Mouse (Mus musculus): ENCODE measurements around the gene Tmem115.
"Not testable (repeated sequence)": the region's sequence is repeated elsewhere in the genome, so short reads cannot be mapped to it uniquely, and the experiment has no call there.

The Tmem115 gene

GRCm38 (mm10) chr9:107551117-107551889 is 17.6 kb downstream of the Tmem115 start, which contains the start of gene Rassf1:
Gene Rassf1 (plus strand): TSS chr9:107551555.
- DNase-seq: peak; percentile 84 to 89

- no peak for DNase-seq
Measured at GRCm38 (mm10) chr9:107551890-107552355, 18.2 kb downstream of the Tmem115 start.

GRCm38 (mm10) chr9:107552690-107553393 is 19.1 kb downstream of the Tmem115 start:
- DNase-seq: no peak

GRCm38 (mm10) chr9:107553541-107554318 is 20.0 kb downstream of the Tmem115 start:
- DNase-seq: peak in 1 of 2 experiments; percentile 58

- peak; percentile 96 for DNase-seq
Measured at GRCm38 (mm10) chr9:107554319-107554825, 20.6 kb downstream of the Tmem115 start.

- peak; percentile 72 for DNase-seq
Measured at GRCm38 (mm10) chr9:107555031-107555457, 21.3 kb downstream of the Tmem115 start.

- DNase-seq: no peak
Measured at GRCm38 (mm10) chr9:107555701-107556100, 22.0 kb downstream of the Tmem115 start.

GRCm38 (mm10) chr9:107556346-107556745 is 22.6 kb downstream of the Tmem115 start:
- DNase-seq: no peak

GRCm38 (mm10) chr9:107563029-107563581 is 29.4 kb downstream of the Tmem115 start, which contains the start of gene Tusc2:
Gene Tusc2 (plus strand): TSS chr9:107563255.
- peak; percentile 97 to 99 for DNase-seq

- DNase-seq: not testable (repeated sequence)
Measured at GRCm38 (mm10) chr9:107565556-107565955, 31.8 kb downstream of the Tmem115 start.

GRCm38 (mm10) chr9:107566041-107566709 is 32.4 kb downstream of the Tmem115 start:
- peak; percentile 95 to 97 for DNase-seq

GRCm38 (mm10) chr9:107566855-107567254 is 33.1 kb downstream of the Tmem115 start:
- DNase-seq: peak; percentile 63 to 84

- DNase-seq: peak; percentile 92 to 93
Measured at GRCm38 (mm10) chr9:107567702-107568319, 34.1 kb downstream of the Tmem115 start, which contains the start of gene Hyal2. Gene Hyal2 (plus strand): TSS chr9:107567945.

GRCm38 (mm10) chr9:107568331-107569261 is 34.9 kb downstream of the Tmem115 start:
- DNase-seq: peak; percentile 93 to 95

- peak in 1 of 2 experiments; percentile 52 for DNase-seq
Measured at GRCm38 (mm10) chr9:107569270-107569669, 35.5 kb downstream of the Tmem115 start.

GRCm38 (mm10) chr9:107570016-107570415 is 36.3 kb downstream of the Tmem115 start:
- no peak for DNase-seq

- no peak for DNase-seq
Measured at GRCm38 (mm10) chr9:107570845-107571244, 37.1 kb downstream of the Tmem115 start.

- DNase-seq: peak in 1 of 2 experiments; percentile 59
Measured at GRCm38 (mm10) chr9:107571534-107572326, 38.0 kb downstream of the Tmem115 start.

GRCm38 (mm10) chr9:107572327-107572662 is 38.5 kb downstream of the Tmem115 start:
- no peak for DNase-seq

All from kidney, postnatal 36 days (tissue).